Mouse (Mus musculus) frontal cortex, postnatal 14 days (tissue): Measurements from ENCODE around the gene Rnps1.
A peak's percentile ranks its signal among the peaks of the same experiment; 100 is the strongest.
"Not testable (repeated sequence)": the region's sequence is repeated elsewhere in the genome, so short reads cannot be mapped to it uniquely, and the experiment has no call there.

ENCODE experiments used
- DNase-seq, 2 experiments: peaks; one replicate each; pipeline ENCODE4 v3.0.0; 2022; ENCODE audit warnings: low spot score in 2 of 2

Gene Rnps1

DNA sequence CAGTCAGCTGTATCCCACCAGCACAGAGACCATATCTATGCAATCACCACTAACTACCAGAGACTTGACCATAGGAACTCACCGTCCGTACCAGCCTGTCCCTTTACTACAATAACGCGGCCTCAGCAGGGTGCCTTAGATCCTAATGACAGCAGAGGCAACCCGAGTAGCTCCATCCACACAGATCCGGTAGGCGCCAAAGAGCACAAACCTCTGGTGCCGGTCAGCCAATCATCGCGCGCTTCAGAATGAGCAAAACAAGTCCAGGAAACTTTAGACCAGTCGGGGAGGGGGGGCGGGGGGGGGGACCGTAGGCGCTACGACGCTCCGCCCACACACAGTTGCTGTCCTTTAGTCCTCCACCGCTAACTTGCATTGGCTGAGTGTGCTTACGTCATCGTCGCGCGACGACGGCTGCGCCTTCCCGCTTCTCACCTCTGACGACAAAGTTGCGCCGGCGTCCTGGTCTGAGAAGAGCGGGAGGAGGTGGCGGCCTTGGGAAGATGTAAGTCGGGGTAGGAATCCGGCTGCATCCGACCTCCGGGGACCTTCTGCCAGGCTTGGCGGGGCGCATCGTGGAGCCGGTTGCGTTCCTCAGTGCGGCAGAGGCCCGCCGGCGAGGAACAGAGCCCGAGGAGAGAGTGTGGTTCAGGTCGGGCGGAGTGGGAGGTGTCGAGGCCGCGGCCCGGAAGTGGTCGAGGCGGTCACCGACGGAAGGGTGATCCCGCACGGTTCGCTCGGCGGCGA is at the start of gene Rnps1:
TSS of gene Rnps1 (plus strand) at position 336 of the 747 bp plus-strand sequence.
- DNase-seq: peak; percentile 88 to 89

DNA sequence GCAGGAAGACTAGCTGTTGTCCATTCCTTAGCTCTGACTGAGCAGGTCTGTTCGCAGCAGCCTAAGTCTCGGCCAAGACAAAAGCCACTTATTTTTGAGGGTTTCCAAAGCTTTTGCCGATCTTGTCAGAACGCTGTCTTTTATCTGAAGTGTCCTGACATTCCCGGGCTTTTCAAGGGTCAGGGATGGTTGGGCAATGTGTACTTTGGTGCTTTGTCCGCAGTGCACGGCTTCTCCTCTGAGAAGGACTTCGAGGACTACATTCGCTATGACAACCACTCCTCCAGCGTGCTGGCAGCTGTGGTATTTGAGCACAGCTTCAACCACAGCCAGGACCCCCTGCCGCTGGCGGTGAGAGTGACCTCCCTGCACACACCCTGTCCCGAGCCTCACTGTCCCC is 48.5 kb upstream of the Rnps1 start:
- DNase-seq: no peak

GRCm38 (mm10) chr17:24375094-24375712 is 39.2 kb upstream of the Rnps1 start:
- DNase-seq: no peak

GRCm38 (mm10) chr17:24375886-24376285 is 38.5 kb upstream of the Rnps1 start:
- DNase-seq: no peak

DNA sequence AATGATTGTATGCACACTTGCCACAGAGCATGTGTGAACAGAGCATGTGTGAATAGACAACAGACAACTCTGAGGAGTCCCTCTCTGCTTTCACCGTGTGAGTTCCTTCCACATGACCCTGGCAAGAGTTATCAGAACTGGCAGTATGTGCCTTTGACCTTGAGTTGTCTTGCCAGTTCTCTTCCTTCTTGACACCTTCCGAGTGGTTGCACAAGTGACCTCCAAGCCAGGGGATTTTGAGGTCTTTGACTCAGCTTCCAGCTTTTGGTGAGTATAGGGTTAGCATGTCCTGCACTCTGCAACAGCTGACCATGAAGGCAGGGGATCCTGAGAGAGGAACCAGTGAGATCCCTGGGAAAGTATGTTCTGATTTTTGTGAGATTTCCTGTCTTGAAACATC is 35.9 kb upstream of the Rnps1 start:
- DNase-seq: no peak

GRCm38 (mm10) chr17:24383789-24384188 is 30.6 kb upstream of the Rnps1 start:
- no peak for DNase-seq

GRCm38 (mm10) chr17:24388711-24389110 is 25.7 kb upstream of the Rnps1 start:
- DNase-seq: no peak

- peak in 1 of 2 experiments; percentile 46 for DNase-seq
These were observed 24.5 kb upstream of the Rnps1 start for GRCm38 (mm10) chr17:24389865-24390264.

DNA sequence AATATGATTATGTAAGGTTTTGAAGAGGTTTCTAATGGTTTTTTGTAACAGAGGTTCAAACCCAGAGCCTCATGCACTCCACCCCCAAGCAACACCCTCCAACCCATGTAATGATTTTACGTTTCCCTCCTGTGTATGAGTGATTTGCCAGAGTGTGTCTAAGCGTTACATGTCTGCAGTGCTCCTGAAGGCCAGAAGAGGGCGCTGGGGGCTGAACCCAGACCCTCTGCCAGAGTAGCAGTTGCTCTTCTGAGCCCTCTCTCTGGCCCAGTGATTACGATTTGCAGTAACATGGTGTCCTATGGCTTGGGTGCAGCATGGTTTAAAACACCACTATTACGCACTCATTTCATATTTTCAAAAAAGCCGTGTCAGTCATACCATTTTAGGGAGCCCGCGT is 23.2 kb upstream of the Rnps1 start:
- no peak for DNase-seq

DNA sequence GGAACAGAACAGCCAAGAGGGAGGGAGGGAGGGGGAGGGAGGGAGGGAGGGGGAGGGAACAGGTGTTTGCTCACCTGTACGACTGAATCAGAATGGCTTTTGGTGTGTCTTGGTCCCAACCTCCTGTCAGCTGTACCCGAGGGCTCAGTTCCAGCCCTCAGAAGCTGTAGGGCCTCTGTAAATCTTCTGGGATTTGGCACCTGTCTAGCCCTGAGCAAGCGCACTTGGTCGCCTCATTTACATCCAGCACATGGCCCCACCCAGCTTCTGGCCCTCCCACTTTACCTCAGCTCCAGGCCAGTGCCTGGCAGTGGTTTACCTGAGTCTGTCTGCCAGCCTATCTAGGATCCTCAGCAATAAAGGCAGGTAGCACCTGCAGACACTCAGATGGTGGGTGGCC is 20.8 kb upstream of the Rnps1 start:
- DNase-seq: no peak

DNA sequence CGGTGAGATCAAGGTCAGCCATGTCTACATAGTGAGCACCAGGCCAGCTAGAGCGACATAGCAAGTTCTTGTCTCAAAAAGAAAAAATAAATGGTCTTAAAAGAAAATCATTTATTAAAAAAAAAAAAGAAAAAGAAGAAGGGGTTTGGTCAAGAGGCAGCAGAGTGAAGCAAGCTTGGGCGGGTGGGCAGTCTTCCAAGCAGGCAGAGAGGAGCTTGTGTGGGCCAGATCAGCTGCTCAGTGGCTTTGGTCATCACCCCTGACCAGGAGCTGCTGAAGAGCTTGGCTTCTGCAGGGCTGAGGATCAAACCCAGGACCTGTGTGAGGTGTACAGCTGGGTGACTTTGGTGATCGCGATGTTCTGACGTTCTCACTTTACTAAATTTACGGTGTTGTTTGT is 19.9 kb upstream of the Rnps1 start:
- no peak for DNase-seq

DNA sequence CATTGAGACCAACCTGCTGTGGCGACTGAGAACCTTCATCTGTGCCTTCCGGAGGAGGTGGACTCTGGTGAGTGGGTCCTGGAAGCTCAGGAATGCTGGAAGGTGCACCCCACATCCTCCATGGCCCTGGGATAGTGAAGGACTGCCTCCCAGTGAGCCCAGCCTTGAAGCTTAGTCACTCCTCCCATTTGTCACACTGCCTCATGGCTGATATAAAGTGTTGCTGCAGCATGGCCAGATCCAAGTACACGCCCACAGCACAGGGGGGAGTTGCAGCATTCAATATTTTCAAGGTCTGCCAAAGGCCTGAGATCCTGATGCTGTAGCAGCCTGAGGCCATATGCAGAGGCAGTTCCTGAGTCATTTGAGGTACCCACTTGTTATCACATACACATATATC is 12.0 kb upstream of the Rnps1 start:
- DNase-seq: no peak

DNA sequence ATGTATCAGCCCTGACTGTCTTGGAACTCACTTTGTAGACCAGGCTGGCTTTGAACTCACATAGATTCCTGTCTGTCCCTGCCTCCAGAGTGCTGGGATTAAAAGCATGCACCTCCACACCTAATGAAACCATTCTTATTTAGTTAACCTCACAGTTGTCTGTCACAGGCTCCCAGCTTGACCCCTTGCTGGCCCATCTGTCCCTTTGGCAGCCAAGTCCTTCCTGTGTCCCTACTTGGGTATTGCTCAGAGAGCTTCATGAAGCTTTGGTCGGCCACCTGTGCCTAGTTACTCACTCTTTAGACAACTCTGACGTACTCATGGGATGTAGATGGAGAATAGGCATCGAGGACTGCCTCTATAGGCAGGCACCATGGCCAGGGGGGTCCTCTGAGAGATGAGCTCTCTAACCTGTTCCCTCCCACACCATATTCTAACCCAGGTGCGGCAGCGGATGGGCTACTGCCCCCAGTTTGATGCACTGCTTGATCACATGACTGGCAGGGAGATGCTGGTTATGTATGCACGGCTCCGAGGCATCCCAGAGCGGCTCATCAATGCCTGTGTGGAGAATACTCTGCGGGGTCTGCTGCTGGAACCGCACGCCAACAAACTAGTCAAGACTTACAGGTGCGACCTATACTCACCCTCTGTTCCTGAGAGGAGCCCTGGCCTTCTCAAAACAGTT is 7.1 kb upstream of the Rnps1 start:
- DNase-seq: no peak

GRCm38 (mm10) chr17:24413557-24414211 is 681 bp upstream of the Rnps1 start:
- no peak for DNase-seq

DNA sequence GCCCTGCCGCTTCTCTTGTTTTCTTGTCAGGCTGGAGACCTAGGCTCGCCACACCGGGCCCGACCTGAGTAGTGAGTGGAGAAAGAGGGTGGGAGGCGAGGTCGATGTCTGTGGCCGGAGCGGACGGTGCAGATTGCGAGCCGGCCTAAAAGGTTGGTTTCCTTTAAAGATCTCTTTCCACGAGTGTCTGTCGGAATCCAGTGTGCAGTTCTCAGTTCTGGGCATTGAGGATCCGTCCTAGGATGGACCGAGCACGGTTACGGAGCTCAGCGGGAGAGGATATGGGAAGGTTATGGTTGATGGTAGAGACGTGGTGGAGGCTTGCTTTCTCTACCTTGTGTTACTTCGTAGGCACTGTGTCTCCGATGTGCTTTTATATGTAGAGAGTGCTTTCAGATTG is 646 bp downstream of the Rnps1 start:
- DNase-seq: no peak

GRCm38 (mm10) chr17:24416051-24416652 is 1.8 kb downstream of the Rnps1 start:
- DNase-seq: no peak

DNA sequence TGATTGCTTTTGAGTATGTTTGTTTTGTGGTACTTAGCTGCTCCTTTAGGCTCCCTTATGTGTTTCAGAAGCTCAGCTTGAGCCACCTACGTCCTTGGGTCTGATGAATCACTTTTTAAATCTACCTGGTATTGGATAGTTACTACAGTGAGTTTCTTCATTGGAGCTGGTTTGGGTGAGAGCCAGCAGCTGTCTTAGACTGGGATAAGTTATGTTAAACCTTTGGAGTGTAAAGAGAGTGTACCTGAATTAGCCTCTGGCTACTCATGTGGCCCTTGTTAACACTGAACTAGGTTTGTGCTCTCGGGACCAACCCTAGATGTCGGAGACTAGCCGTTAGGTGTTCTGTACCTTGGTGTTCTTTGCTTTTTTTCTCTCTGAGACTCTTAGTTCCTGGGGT is 8.7 kb downstream of the Rnps1 start:
- DNase-seq: no peak

GRCm38 (mm10) chr17:24424489-24424888 is 10.1 kb downstream of the Rnps1 start:
- DNase-seq: no peak

GRCm38 (mm10) chr17:24425326-24425725 is 11.0 kb downstream of the Rnps1 start:
- DNase-seq: not testable (repeated sequence)

DNA sequence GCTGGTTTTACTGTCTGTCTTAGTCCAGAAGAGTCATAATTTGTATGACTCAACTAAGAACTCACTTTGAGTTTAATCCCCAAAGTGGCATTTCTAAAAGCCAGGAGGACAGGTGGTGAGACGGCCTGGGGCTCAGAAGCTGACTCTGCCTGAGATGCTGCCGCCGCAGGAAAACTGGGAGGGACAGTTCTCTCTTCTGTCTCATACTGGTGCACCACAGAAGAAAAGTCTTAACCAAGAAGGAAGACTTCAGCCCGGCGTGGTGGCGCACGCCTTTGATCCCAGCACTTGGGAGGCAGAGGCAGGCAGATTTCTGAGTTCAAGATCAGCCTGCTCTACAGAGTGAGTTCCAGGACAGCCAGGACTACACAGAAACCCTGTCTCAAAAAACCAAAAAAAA is 11.5 kb downstream of the Rnps1 start:
- no peak for DNase-seq

- DNase-seq: peak; percentile 86 to 87
These were observed 12.3 kb downstream of the Rnps1 start, which contains the start of gene Eci1 for GRCm38 (mm10) chr17:24426471-24427169. Gene Eci1 (plus strand): TSS chr17:24426641.
